Mouse (Mus musculus) erythroblast, embryonic 14.5 days (primary cell): Measurements from ENCODE around the gene Tgm1.

Experiments
- GATA1 ChIP-seq: IDR thresholded peaks from 2 replicates; pipeline ENCODE4 v1.6.1; 2012; ENCODE audit warnings: low read length, inconsistent platforms, mixed read lengths
- TAL1 ChIP-seq: IDR thresholded peaks from 3 replicates; pipeline ENCODE4 v1.6.1; 2012; ENCODE audit warnings: low read length, inconsistent platforms, mixed read lengths

DNA sequence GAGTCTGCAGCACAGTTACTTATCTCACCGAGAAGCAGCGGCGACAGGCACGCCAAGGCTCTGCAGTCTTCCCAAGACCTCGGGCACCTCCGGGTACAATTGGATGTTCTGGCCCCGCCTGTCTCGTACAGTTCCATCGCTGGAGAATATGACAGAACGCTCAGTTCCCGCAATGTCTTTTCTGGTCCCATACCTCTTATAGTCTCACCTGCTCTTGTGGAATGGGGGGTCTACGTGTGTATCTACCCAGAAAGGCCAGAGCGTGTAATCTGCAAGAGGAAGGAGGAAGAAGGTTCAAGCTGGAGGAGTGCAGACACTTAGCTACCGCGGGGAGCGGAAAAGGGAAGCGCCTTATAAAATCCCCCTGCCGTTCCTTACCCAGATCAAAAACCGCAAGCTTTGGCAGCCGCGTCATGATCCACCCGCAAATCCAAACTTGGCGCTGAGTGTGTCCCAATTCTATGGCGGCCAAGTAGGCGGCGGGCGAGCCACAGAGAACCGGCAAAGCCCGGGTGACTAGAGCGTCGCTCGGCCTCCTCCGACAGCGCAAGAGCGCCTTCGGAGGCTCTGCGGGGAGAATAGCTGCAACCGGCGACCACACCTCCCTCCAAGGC is 53.7 kb downstream of the Tgm1 start, which contains the start of gene Mdp1:
- TF ChIP-seq GATA1 (no peak), TAL1 (no peak)
